In the genomic region with DNA sequence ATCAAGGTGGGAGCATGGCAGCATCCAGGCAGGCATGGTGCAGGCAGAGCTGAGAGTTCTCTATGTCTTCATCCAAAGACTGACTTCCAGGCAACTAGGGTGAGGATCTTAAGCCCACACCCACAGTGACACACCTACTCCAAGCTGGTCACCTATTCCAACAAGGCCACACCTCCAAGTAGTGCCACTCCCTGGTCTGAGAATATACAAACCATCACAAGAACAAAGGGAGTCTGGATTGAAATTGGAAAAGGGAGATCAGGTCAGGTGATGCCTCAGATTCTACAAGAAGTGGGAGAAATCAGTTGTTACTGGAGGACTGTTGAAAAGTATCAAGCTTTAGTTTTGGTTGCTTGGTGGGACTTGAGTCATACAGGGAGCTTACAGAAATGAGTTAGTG, we compare ENCODE assay signal across 5 mouse cellular contexts.
DNase-seq lines count a peak whose midpoint lies in the region; ATAC-seq and TF ChIP-seq lines count a peak whose summit lies in the region.
"Not testable (repeated sequence)": the region's sequence is repeated elsewhere in the genome, so short reads cannot be mapped to it uniquely, and the experiment has no call there.

No protein-coding gene starts in this region.

- ATAC-seq in stomach, postnatal 0 days (ENCODE audit: low FRiP score, low TSS enrichment): peak; percentile 48

- not testable (repeated sequence) for H3K4me2 ChIP-seq in stomach, postnatal 0 days (replicated peaks; ENCODE audit: low read depth)

- H3K4me3 ChIP-seq in stomach, postnatal 0 days (ENCODE audit: low read depth, low read length): not testable (repeated sequence)

- H3K27ac ChIP-seq in stomach, postnatal 0 days (replicated peaks): not testable (repeated sequence)

- not testable (repeated sequence) for H3K27me3 ChIP-seq in stomach, postnatal 0 days (ENCODE audit: control insufficient read depth, insufficient read depth, low read length)

- H3K36me3 ChIP-seq in stomach, postnatal 0 days (ENCODE audit: control insufficient read depth, insufficient read depth, low read length): not testable (repeated sequence)

- H3K9ac ChIP-seq in stomach, postnatal 0 days (ENCODE audit: low read length): not testable (repeated sequence)

- TF ChIP-seq CTCF in stomach, postnatal 0 days (IDR thresholded peaks at IDR 0.05; ENCODE audit: low read depth): not testable (repeated sequence)

- DNase-seq in ES-CJ7 (ENCODE audit: low read depth, low spot score) (peak; percentile 55), R1 (ENCODE audit: low read depth, low spot score) (peak; percentile 58), ZHBTc4 (ENCODE audit: low read depth, low spot score) (peak; percentile 69)
- DNase-seq in heart, adult 11 months: peak; percentile 76
- not testable (repeated sequence) for DNase-seq in stomach, postnatal 0 days (ENCODE audit: low spot score)

- not testable (repeated sequence) for H3K9me3 ChIP-seq in stomach, postnatal 0 days (ENCODE audit: control insufficient read depth, low read length)

- not testable (repeated sequence) for H3K4me1 ChIP-seq in stomach, postnatal 0 days (replicated peaks; ENCODE audit: control insufficient read depth, insufficient read depth)

- not testable (repeated sequence) for TF ChIP-seq EP300 in stomach, postnatal 0 days (optimal IDR thresholded peaks at IDR 0.05)
